Mouse (Mus musculus) urinary bladder, postnatal 4 days (tissue): ENCODE data around the gene Srrm3.

Experiments
- DNase-seq, 2 experiments: peaks; one replicate each; pipeline ENCODE4 v3.0.0; 2021 to 2022; ENCODE audit warnings: low spot score in 2 of 2

Srrm3 gene

GRCm38 (mm10) chr5:135903551-135904151 is 97.0 kb downstream of the Srrm3 start:
- peak; percentile 84 to 92 for DNase-seq

GRCm38 (mm10) chr5:135904259-135904658 is 97.6 kb downstream of the Srrm3 start:
- no peak for DNase-seq

GRCm38 (mm10) chr5:135905320-135906225 is 98.9 kb downstream of the Srrm3 start:
- DNase-seq, result no peak

- DNase-seq, result no peak
Measured at GRCm38 (mm10) chr5:135906846-135907245, 100.2 kb downstream of the Srrm3 start.

- DNase-seq, result no peak
Measured at GRCm38 (mm10) chr5:135907256-135907655, 100.6 kb downstream of the Srrm3 start.

- DNase-seq, result no peak
Measured at GRCm38 (mm10) chr5:135908185-135908584, 101.5 kb downstream of the Srrm3 start.

GRCm38 (mm10) chr5:135908989-135909388 is 102.3 kb downstream of the Srrm3 start:
- DNase-seq, result no peak

- no peak for DNase-seq
Measured at GRCm38 (mm10) chr5:135909646-135910045, 103.0 kb downstream of the Srrm3 start.

GRCm38 (mm10) chr5:135910813-135911212 is 104.1 kb downstream of the Srrm3 start:
- DNase-seq, result no peak

GRCm38 (mm10) chr5:135911633-135912220 is 105.0 kb downstream of the Srrm3 start:
- no peak for DNase-seq

GRCm38 (mm10) chr5:135913201-135913600 is 106.5 kb downstream of the Srrm3 start:
- DNase-seq, result no peak

- DNase-seq, result no peak
Measured at GRCm38 (mm10) chr5:135914156-135914555, 107.5 kb downstream of the Srrm3 start.

GRCm38 (mm10) chr5:135916051-135916565 is 109.4 kb downstream of the Srrm3 start:
- DNase-seq, result no peak

GRCm38 (mm10) chr5:135916601-135917000 is 109.9 kb downstream of the Srrm3 start:
- no peak for DNase-seq

GRCm38 (mm10) chr5:135917327-135918058 is 110.8 kb downstream of the Srrm3 start:
- DNase-seq, result no peak

GRCm38 (mm10) chr5:135918059-135918437 is 111.4 kb downstream of the Srrm3 start:
- no peak for DNase-seq

GRCm38 (mm10) chr5:135918593-135918992 is 111.9 kb downstream of the Srrm3 start:
- DNase-seq, result no peak

GRCm38 (mm10) chr5:135919902-135920301 is 113.2 kb downstream of the Srrm3 start:
- DNase-seq, result no peak

- no peak for DNase-seq
Measured at GRCm38 (mm10) chr5:135923901-135924300, 117.2 kb downstream of the Srrm3 start.
